Mouse (Mus musculus): ENCODE measurements around the gene Slit3. TPM values are rescaled to one million over a fixed set of nuclear protein-coding genes. Genes with fewer than 3 reads are reported as not detected.

The Slit3 gene
- total and polyA plus RNA-seq, 2 experiments from 2014 or later = 5.6 to 15.0 TPM

DNA sequence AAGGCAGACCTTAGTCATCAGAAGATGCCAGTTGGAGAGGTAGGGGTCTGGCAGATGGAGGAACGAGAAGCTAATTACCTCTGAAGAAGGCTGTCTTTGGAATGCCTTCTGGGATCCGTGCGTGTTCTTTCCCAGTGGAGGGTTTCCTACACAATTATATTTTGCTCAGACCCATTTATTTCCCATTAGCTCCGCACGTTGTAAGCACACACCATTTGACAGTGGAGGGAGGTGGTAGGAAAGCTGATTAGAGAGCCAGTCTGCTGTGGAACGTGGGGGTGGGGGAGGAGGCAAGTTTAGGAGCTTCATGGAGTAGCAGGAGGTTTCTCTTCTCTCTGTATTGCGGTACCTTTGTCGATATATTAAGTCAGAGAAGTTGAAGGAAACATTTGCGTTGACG, 530.3 kb downstream of the Slit3 start:
- H3K9ac ChIP-seq = no peak overlapping the region

DNA sequence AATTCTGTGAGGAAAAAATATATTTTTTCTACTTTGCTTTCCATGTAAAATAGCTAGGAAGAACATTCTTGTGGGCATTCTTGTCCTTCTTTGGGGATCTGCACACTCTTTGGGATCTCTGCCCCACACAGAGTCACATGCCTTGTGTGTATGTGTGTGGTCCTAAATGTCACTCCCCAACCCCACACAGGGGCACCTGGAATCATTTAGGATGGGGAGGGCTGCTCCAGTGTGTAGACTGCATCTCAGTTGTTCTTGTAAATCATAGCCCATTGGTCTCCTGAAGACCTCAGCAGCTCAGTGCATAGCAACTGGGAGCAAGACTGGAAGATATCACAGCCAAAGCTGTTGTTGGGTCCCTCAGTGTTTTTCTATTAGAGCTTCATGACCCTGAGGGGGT, 534.8 kb downstream of the Slit3 start:
- no peak for DNase-seq
- ATAC-seq = no peak
- no peaks in the 10 kb centered on the region for H3K27me3 ChIP-seq (ENCODE audit: insufficient read depth, low read length)
- H3K9me3 ChIP-seq (ENCODE audit: low read length) = no peaks in the 10 kb centered on the region
- no peaks in the 10 kb centered on the region for H3K4me1 ChIP-seq (ENCODE audit: insufficient read depth)
- H3K36me3 ChIP-seq (ENCODE audit: insufficient read depth) = no peaks in the 10 kb centered on the region
- no peak overlapping the region for H3K4me2 ChIP-seq (ENCODE audit: low read depth)
- H3K27ac ChIP-seq (ENCODE audit: low read depth, low read length) = no peak overlapping the region
- H3K4me3 ChIP-seq (ENCODE audit: low read depth, low read length) = no peak overlapping the region
- TF ChIP-seq CTCF (IDR thresholded peaks at IDR 0.05; ENCODE audit: low read depth) = no peak
- no peak overlapping the region for H3K9ac ChIP-seq

More for the DNA sequence above, 530.3 kb downstream of the Slit3 start:
- DNase-seq (no peak), ATAC-seq (no peak)
- no peak for TF ChIP-seq CTCF (IDR thresholded peaks at IDR 0.05; ENCODE audit: low read depth)
- Histone ChIP-seq H3K36me3 (ENCODE audit: insufficient read depth) (no peaks in the 10 kb centered on the region), H3K4me2 (ENCODE audit: low read depth) (no peak overlapping the region), H3K27ac (ENCODE audit: low read depth, low read length) (no peak overlapping the region), H3K4me3 (ENCODE audit: low read depth, low read length) (no peak overlapping the region), H3K27me3 (ENCODE audit: insufficient read depth, low read length) (no peaks in the 10 kb centered on the region), H3K9me3 (ENCODE audit: low read length) (no peaks in the 10 kb centered on the region), H3K4me1 (ENCODE audit: insufficient read depth) (no peaks in the 10 kb centered on the region)
- WGBS = 77% methylated on average over 10 of the region's 10 CpGs

- DNase-seq (no peak), ATAC-seq (no peak)
- Histone ChIP-seq H3K36me3 (ENCODE audit: insufficient read depth) (no peaks in the 10 kb centered on the region), H3K4me1 (ENCODE audit: insufficient read depth) (no peaks in the 10 kb centered on the region), H3K4me2 (ENCODE audit: low read depth) (no peak overlapping the region), H3K9me3 (ENCODE audit: low read length) (no peaks in the 10 kb centered on the region), H3K27me3 (ENCODE audit: insufficient read depth, low read length) (no peaks in the 10 kb centered on the region), H3K9ac (no peak overlapping the region), H3K27ac (ENCODE audit: low read depth, low read length) (no peak overlapping the region), H3K4me3 (ENCODE audit: low read depth, low read length) (no peak overlapping the region)
- WGBS = 85% methylated on average over 6 of the region's 6 CpGs
- no peak for TF ChIP-seq CTCF (IDR thresholded peaks at IDR 0.05; ENCODE audit: low read depth)
Measured at GRCm38 (mm10) chr11:35657582-35657981, 536.6 kb downstream of the Slit3 start.

GRCm38 (mm10) chr11:35660967-35661366, 539.9 kb downstream of the Slit3 start:
- 90% methylated on average over 4 of the region's 4 CpGs for WGBS

DNA sequence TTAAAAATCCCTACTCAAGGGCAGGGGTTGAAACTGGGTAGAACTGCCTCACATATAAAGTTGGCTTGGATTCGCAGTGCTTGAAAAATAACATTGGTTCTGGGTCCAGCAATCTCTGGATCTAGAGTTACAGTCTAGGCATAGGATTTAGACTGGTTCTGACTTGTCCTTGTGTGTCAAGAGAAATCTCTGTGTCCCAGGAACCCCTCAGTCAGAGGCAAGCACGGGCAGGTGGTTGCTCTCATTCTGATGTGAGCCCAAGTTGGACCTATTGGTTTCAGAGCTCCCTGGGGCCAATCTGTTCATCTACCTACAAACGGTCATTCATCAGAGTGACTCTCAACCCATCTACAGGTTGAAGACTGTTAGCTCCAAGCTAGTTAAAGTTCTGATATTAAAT, 541.9 kb downstream of the Slit3 start:
- H3K9me3 ChIP-seq (ENCODE audit: low read length) = no peaks in the 10 kb centered on the region
- no peak for TF ChIP-seq CTCF (IDR thresholded peaks at IDR 0.05; ENCODE audit: low read depth)
- no peak overlapping the region for H3K27ac ChIP-seq (ENCODE audit: low read depth, low read length)
- peaks cover 18% of the 10 kb centered on the region for H3K27me3 ChIP-seq (ENCODE audit: insufficient read depth, low read length)
- no peak overlapping the region for H3K4me2 ChIP-seq (ENCODE audit: low read depth)
- no peak overlapping the region for H3K9ac ChIP-seq
- WGBS = 88% methylated on average over 3 of the region's 3 CpGs
- no peak overlapping the region for H3K4me3 ChIP-seq (ENCODE audit: low read depth, low read length)
- H3K4me1 ChIP-seq (ENCODE audit: insufficient read depth) = no peaks in the 10 kb centered on the region
- no peak for DNase-seq
- ATAC-seq = no peak
- H3K36me3 ChIP-seq (ENCODE audit: insufficient read depth) = no peaks in the 10 kb centered on the region

More at GRCm38 (mm10) chr11:35660967-35661366, 539.9 kb downstream of the Slit3 start:
- ATAC-seq = no peak
- TF ChIP-seq CTCF (IDR thresholded peaks at IDR 0.05; ENCODE audit: low read depth) = no peak
- DNase-seq = no peak
- H3K4me1 ChIP-seq (ENCODE audit: insufficient read depth) = no peaks in the 10 kb centered on the region
- H3K36me3 ChIP-seq (ENCODE audit: insufficient read depth) = no peaks in the 10 kb centered on the region
- no peak overlapping the region for H3K9ac ChIP-seq
- H3K9me3 ChIP-seq (ENCODE audit: low read length) = no peaks in the 10 kb centered on the region
- peaks cover 11% of the 10 kb centered on the region for H3K27me3 ChIP-seq (ENCODE audit: insufficient read depth, low read length)
- no peak overlapping the region for H3K4me3 ChIP-seq (ENCODE audit: low read depth, low read length)
- H3K4me2 ChIP-seq (ENCODE audit: low read depth) = no peak overlapping the region
- H3K27ac ChIP-seq (ENCODE audit: low read depth, low read length) = no peak overlapping the region

- no peak for DNase-seq
- Histone ChIP-seq H3K4me1 (ENCODE audit: insufficient read depth) (no peaks in the 10 kb centered on the region), H3K9me3 (ENCODE audit: low read length) (no peaks in the 10 kb centered on the region), H3K4me3 (ENCODE audit: low read depth, low read length) (no peak overlapping the region), H3K4me2 (ENCODE audit: low read depth) (no peak overlapping the region), H3K27me3 (ENCODE audit: insufficient read depth, low read length) (peaks cover 18% of the 10 kb centered on the region), H3K9ac (no peak overlapping the region), H3K36me3 (ENCODE audit: insufficient read depth) (no peaks in the 10 kb centered on the region), H3K27ac (ENCODE audit: low read depth, low read length) (no peak overlapping the region)
- ATAC-seq = no peak
- no peak for TF ChIP-seq CTCF (IDR thresholded peaks at IDR 0.05; ENCODE audit: low read depth)
- 16% methylated on average over 8 of the region's 8 CpGs for WGBS
Measured at GRCm38 (mm10) chr11:35663661-35664060, 542.6 kb downstream of the Slit3 start.

- ATAC-seq = peak; percentile 59; the same call in 1 of the 2 replicates
Measured at GRCm38 (mm10) chr11:35664991-35665390, 544.0 kb downstream of the Slit3 start.

GRCm38 (mm10) chr11:35667428-35667827, 546.4 kb downstream of the Slit3 start:
- no peak overlapping the region for H3K4me2 ChIP-seq (ENCODE audit: low read depth)
- H3K9me3 ChIP-seq (ENCODE audit: low read length) = no peaks in the 10 kb centered on the region
- no peak overlapping the region for H3K9ac ChIP-seq
- no peak for ATAC-seq
- H3K36me3 ChIP-seq (ENCODE audit: insufficient read depth) = no peaks in the 10 kb centered on the region
- DNase-seq = no peak
- WGBS = 39% methylated on average over 3 of the region's 3 CpGs
- peak; percentile 70 for TF ChIP-seq CTCF (IDR thresholded peaks at IDR 0.05; ENCODE audit: low read depth)
- H3K27me3 ChIP-seq (ENCODE audit: insufficient read depth, low read length) = peaks cover 18% of the 10 kb centered on the region
- H3K27ac ChIP-seq (ENCODE audit: low read depth, low read length) = no peak overlapping the region
- no peak overlapping the region for H3K4me3 ChIP-seq (ENCODE audit: low read depth, low read length)
- H3K4me1 ChIP-seq (ENCODE audit: insufficient read depth) = no peaks in the 10 kb centered on the region

More at GRCm38 (mm10) chr11:35664991-35665390, 544.0 kb downstream of the Slit3 start:
- no peaks in the 10 kb centered on the region for H3K36me3 ChIP-seq (ENCODE audit: insufficient read depth)
- TF ChIP-seq CTCF (IDR thresholded peaks at IDR 0.05; ENCODE audit: low read depth) = peak; percentile 80
- H3K9me3 ChIP-seq (ENCODE audit: low read length) = no peaks in the 10 kb centered on the region
- peaks cover 18% of the 10 kb centered on the region for H3K27me3 ChIP-seq (ENCODE audit: insufficient read depth, low read length)
- WGBS = 41% methylated on average over 5 of the region's 5 CpGs
- H3K9ac ChIP-seq = no peak overlapping the region
- peak; percentile 66 for DNase-seq
- H3K4me1 ChIP-seq (ENCODE audit: insufficient read depth) = no peaks in the 10 kb centered on the region
- H3K4me2 ChIP-seq (ENCODE audit: low read depth) = no peak overlapping the region
- no peak overlapping the region for H3K27ac ChIP-seq (ENCODE audit: low read depth, low read length)
- no peak overlapping the region for H3K4me3 ChIP-seq (ENCODE audit: low read depth, low read length)

Data from forebrain, postnatal 0 days (tissue).